Mouse (Mus musculus): ENCODE results near the gene Abcg3. TPM values are rescaled to one million over a fixed set of nuclear protein-coding genes. Genes with fewer than 3 reads are reported as not detected.
"Not testable (repeated sequence)": the region's sequence is repeated elsewhere in the genome, so short reads cannot be mapped to it uniquely, and the experiment has no call there.

Abcg3 gene
- 1 to 10 TPM; 1.4 to 1.8 TPM for total RNA-seq (2021)
- long read RNA-seq, experiment 1, partial matches to known transcripts: 0 of 2 reads
- long read RNA-seq, experiment 1, other reads (novel, unspliced or antisense): 0 of 2 reads
- long read RNA-seq, experiment 2, partial matches to known transcripts: 0 of 1 reads
- long read RNA-seq, experiment 2, other reads (novel, unspliced or antisense): 1 of 1 reads

DNA sequence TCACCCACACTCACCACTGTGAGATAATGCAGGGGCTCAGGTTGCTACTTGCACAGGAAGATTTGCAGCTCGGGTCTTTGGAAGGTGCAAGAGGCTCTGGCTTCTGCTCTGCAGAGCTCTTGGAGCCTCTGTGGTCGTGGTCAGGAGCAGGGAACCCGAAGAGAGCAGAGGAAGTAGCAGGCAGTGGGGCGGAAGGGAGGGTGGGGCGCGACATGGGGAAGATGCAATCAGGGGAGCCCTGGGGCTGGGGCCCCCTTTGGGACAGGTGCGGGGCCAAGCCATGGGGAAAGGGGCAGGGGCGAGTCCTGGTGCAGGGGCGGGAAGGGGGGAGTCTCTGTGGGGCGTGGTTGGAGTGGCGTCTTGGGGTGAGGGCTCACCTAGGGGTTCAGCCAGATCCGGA lies at the start of gene Abcg3:
Abcg3 (minus strand) TSS at position 184 of the 400 bp plus-strand sequence.
- DNase-seq: peak; percentile 4

GRCm38 (mm10) chr5:105012551-105012950 lies 30.0 kb upstream of the Abcg3 start:
- no peak for DNase-seq

GRCm38 (mm10) chr5:105011570-105011969 lies 29.1 kb upstream of the Abcg3 start:
- DNase-seq: no peak

DNA sequence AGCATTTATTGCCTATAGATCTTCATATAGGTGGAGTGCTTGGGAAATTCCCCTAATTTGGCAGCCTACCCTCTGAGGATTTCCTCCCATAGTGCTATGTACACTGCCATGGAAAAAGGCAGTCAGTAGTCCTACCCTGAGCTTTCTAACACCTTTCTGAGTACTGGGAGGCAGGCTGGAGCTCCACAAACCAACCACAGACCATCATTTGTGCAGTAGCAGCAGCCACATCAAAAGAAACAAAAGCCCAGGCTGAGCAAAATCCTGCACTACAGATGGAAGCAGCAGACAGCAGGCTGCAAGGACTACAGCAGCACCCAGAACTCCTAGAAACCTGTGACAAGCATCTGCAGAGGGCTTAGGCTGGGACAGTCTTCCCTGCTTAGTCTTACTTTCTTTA lies 27.9 kb upstream of the Abcg3 start:
- no peak for DNase-seq

DNA sequence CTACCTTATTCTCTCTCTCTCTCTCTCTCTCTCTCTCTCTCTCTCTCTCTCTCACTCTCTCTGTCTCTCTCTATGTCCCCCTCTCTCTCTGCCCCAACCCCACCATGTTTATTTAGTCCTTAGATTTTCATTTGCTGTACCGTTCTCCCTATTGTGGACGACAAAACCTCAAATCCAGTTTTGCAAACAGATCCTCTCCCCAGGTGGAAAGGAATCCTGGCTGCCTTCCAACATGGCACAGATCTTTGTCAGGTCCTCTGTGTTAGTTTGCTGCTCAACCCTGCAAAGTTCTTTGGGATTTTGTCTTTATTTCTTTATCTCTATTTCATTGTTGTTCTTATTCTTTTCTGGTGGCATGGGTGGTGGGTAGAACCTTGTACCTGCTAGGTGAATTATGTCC lies 6.9 kb upstream of the Abcg3 start:
- DNase-seq: no peak

DNA sequence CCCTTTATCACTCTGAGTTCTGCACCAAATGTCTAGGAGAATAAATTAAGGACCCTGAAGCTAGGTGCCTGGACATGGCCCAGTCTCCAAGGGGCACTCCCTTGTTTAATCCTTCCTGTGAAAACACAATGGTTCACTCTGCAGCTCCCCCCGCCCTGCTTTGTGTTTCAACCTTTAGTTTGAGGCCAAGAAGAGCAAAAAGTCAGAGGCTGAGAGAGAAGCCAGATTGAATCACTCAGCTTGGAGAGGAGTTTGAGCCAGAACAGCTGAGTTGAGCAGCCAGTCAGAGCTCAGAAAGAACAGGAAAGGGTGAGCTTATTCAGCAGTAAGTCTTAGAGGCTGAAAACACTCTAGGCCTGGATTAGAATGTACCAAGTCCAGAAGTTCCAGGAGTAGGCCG lies 5.5 kb upstream of the Abcg3 start:
- no peak for DNase-seq

GRCm38 (mm10) chr5:104986706-104987105 lies 4.2 kb upstream of the Abcg3 start:
- DNase-seq: peak; percentile 48

GRCm38 (mm10) chr5:104979040-104979513 lies 3.4 kb downstream of the Abcg3 start:
- DNase-seq: no peak

DNA sequence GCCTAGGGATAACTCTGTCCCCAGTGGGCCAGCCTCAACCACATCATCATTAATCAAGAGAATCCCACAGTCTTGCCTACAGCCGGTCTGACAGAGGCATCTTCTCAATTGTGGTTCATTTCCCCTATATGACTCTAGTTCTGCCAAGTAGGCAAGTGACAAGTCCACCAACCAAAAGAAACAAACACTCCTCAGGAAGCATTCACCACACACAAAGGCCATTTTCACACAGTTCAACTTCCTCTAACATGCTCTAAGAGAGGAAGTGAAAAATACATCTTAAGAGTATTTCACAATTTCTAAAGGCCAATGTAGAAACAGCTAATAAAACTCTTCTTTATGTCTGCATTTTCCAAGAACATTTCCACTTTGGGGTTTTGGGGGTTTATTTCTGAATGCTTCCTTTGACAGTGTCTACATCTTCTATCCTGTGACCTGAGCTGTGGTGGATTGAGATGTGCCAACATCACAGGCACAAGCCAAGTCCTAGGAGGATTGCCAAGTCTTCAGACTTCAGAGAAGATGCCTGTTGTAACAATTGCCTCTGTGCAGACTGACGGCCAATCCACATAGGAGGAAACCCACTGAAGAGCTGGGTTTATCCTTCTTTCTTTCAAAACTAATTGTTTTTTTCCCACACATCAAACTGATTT lies 24.3 kb downstream of the Abcg3 start:
- DNase-seq: no peak

DNA sequence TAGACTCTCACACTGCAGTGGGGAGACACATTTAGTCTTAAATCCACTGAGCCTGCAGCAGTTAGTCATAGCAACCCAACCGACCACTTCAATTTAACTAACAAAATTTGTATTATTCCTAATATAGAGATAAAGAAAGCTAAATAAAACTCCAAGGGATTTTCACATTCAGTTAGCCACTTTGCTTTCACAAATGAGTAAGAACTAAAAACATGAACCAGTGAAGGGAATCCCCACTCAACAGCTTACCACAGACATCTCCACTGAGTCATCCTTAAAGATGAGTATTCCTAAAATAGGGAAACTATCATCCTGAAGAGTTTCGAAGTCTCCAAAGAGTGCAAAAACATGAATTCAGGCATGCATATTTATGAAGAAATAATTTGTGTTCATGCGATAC lies 27.3 kb downstream of the Abcg3 start:
- DNase-seq: no peak

- DNase-seq: no peak
These were observed 35.6 kb downstream of the Abcg3 start for GRCm38 (mm10) chr5:104946951-104947350.

GRCm38 (mm10) chr5:104934148-104934547 lies 48.4 kb downstream of the Abcg3 start:
- no peak for DNase-seq

- DNase-seq: not testable (repeated sequence)
These were observed 76.0 kb downstream of the Abcg3 start for GRCm38 (mm10) chr5:104906556-104906955.

Other genes with a start within 250 kb of the Abcg3 start
- 1 to 10 TPM; 3.2 to 4.4 TPM for gene Zfp951, start 122.6 kb downstream of the Abcg3 start, total RNA-seq (2021)
- 10 to 100 TPM in 1 of 2 experiments, 1 to 10 TPM in 1; 7.5 to 11.6 TPM for gene Gbp9, start 156.8 kb upstream of the Abcg3 start, total RNA-seq (2021)
- gene Gbp8, start 156.8 kb upstream of the Abcg3 start, total RNA-seq (2021): 1 to 10 TPM in 1 of 2 experiments, under 1 TPM in 1; 0.99 to 1.2 TPM
- 1 to 10 TPM; 3.9 to 6.4 TPM for gene Gbp4, start 156.9 kb upstream of the Abcg3 start, total RNA-seq (2021)

All from adrenal gland, postnatal 10 days (tissue).